Mouse (Mus musculus) heart, embryonic 13.5 days (tissue): ENCODE measurements around the gene Dmrta2. TPM values are rescaled to one million over a fixed set of nuclear protein-coding genes. Genes with fewer than 3 reads are reported as not detected.

Experiments used
- ATAC-seq: fragments of 200-750 bp; cut with Nextera tagmentation; 2 replicates; pipeline ENCODE4 v1.8.0; 2017; ENCODE audit warnings: moderate TSS enrichment; ENCODE audit not compliant: insufficient number of reproducible peaks, low FRiP score, low TSS enrichment; ENCODE audit errors: extremely low read depth
- H3K27ac ChIP-seq: fragments of 300-500 bp; sonication (generic); replicated peaks from 2 replicates; pipeline ENCODE4 v1.5.1; 2015; ENCODE audit warnings: moderate library complexity, mild to moderate bottlenecking, inconsistent platforms
- H3K27me3 ChIP-seq: fragments of 300-500 bp; sonication (generic); replicated peaks from 2 replicates; pipeline ENCODE4 v1.6.1; 2015; ENCODE audit warnings: mild to moderate bottlenecking, inconsistent platforms
- H3K36me3 ChIP-seq: fragments of 300-500 bp; sonication (generic); 2 replicates; pipeline ENCODE4 v1.6.1; 2015; ENCODE audit warnings: mild to moderate bottlenecking, inconsistent platforms
- H3K4me1 ChIP-seq: fragments of 300-500 bp; sonication (generic); 2 replicates; pipeline ENCODE4 v1.6.1; 2015; ENCODE audit warnings: inconsistent platforms
- H3K4me2 ChIP-seq: fragments of 300-500 bp; sonication (generic); 2 replicates; pipeline ENCODE4 v1.6.1; 2015; ENCODE audit warnings: inconsistent platforms, mild to moderate bottlenecking, moderate library complexity
- H3K4me3 ChIP-seq: fragments of 300-500 bp; sonication (generic); 2 replicates; pipeline ENCODE4 v1.5.1; 2015; ENCODE audit warnings: moderate library complexity, mild to moderate bottlenecking, inconsistent platforms
- H3K9ac ChIP-seq: fragments of 300-500 bp; sonication (generic); 2 replicates; pipeline ENCODE4 v1.6.1; 2015; ENCODE audit warnings: inconsistent platforms, mild to moderate bottlenecking, moderate library complexity
- H3K9me3 ChIP-seq: fragments of 300-500 bp; sonication (generic); 2 replicates; pipeline ENCODE4 v1.6.1; 2016; ENCODE audit warnings: inconsistent platforms
- WGBS: fragments of 180-500 bp; shearing (Covaris S2); methylation state at CpG from one replicate; pipeline ENCODE4 v1.1.7; 2015; ENCODE audit warnings: mixed read lengths; 5-methylcytosine and 5-hydroxymethylcytosine counted together
- polyA plus RNA-seq: library from polyadenylated mRNA; unstranded; fragments of >200 nt; fragmentation: Nextera tagmentation; extraction: Ambion mirVana; gene quantifications from 2 replicates; pipeline ENCODE4 v1.2.1, GENCODE M21; 2015

Dmrta2 gene
- polyA plus RNA-seq, 1 experiment from 2014 or later, result not detected

DNA sequence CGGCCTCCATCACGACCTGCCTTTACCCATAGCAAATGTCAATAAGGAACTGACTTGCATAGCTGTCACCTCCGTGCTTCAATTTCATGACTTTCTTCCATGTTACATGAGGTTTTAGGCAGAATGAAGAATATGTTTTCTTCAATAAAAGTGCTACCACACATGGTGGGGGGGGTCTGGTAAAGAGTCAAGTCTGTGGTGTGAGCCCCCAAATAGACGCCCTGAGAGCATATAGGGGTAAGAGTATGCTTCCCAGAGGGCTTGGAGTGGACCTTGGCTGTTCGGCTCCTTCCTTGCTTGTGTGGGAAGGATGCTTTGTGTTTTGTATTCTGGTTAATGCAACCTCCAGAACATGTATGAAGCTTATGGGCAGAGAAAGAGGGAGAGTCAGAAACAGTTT is 8.3 kb upstream of the Dmrta2 start:
- WGBS, result 80% methylated on average over 5 of the region's 5 CpGs
- H3K9ac ChIP-seq, result no peak overlapping the region
- ATAC-seq, result no peak

DNA sequence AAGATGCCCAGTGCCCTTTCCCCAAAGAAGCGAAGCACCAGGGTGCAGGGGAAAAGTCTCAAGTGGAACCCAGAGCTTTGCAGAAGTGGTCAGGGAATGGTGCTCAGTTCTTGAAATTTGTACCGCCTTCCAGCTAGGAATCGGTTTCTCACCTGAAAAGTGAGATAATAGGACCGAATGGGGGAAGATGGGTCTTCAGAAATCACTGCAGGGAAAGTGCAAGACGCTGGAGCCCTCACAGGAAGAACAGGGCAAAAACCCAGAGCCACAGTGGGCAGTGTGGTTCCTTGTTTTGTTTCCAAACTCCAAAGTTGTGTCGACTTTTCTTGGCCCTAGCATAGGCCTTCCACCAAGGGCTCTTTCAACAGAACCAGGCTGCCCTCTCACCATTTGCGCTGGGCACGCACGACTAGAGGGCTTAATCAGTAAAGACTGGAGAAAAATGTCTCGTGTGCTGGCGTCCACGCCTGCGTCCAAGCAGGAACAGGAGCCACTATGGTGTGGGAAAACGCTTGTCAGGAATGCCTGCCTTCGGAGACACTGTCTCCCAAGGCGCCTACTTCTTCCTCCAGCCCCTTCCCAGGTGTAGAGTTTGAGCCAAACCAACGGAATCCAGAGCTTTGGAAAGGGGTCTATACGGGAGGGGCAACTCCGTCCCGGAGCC is 3.7 kb upstream of the Dmrta2 start:
- H3K27me3 ChIP-seq, result peaks cover 99% of the 10 kb centered on the region
- no peak overlapping the region for H3K9ac ChIP-seq
- peaks cover 24% of the 10 kb centered on the region for H3K4me1 ChIP-seq
- H3K9me3 ChIP-seq, result peaks cover 3% of the 10 kb centered on the region; the same call in 1 of the 2 replicates
- no peak overlapping the region for H3K27ac ChIP-seq
- H3K4me2 ChIP-seq, result peak overlapping the region; percentile 48; the same call in 1 of the 2 replicates
- 3% methylated on average over 20 of the region's 20 CpGs for WGBS
- ATAC-seq, result no peak
- peak overlapping the region; percentile 32; the same call in 1 of the 2 replicates for H3K4me3 ChIP-seq
- H3K36me3 ChIP-seq, result no peaks in the 10 kb centered on the region

More for the DNA sequence above, 8.3 kb upstream of the Dmrta2 start:
- H3K9me3 ChIP-seq, result no peaks in the 10 kb centered on the region
- 0 out of 2 replicates have a peak, but pooled peaks cover 3% of the 10 kb centered on the region for H3K4me1 ChIP-seq
- no peak overlapping the region for H3K4me2 ChIP-seq
- H3K27me3 ChIP-seq, result peaks cover 54% of the 10 kb centered on the region
- no peak overlapping the region for H3K27ac ChIP-seq
- no peak overlapping the region for H3K4me3 ChIP-seq
- H3K36me3 ChIP-seq, result no peaks in the 10 kb centered on the region

DNA sequence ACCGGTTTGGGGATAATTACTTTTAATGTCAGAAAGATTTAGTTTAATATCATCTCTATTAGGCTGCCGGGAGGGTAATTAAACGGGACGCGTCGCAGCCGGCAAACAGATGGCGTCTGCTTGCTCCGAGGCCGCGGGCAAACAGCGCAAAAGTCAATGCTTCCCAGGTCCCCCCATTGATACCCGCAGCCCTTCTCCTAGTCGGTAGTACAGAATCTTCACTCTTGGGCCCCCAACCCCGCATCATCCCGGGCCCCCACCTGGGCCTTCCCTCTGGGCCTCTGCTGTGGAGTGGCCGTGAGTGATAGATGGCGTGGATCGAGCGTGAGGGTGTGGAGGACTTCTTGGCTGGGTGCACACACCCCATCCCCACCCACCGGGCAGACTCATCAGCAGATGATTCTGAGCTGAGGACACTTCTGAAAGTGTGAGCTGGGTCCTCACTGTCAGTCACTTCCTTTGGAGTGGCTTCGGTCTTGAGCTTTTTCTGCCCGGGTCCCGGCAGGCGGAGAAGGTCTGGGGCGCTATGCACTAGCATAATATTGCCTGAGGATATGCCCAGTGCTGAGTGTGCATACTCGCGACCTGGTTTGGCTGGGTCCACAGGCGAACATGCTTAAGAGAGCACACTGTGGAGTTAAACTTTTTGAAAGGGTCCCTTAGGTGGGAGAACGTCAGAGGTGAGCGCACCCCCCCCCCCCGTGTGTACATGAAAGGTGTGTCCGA is 3.0 kb upstream of the Dmrta2 start:
- H3K9ac ChIP-seq, result no peak overlapping the region
- H3K4me3 ChIP-seq, result peak overlapping the region; percentile 32
- no peak for ATAC-seq
- peaks cover 3% of the 10 kb centered on the region; the same call in 1 of the 2 replicates for H3K9me3 ChIP-seq
- H3K36me3 ChIP-seq, result no peaks in the 10 kb centered on the region
- H3K27me3 ChIP-seq, result peaks cover 99% of the 10 kb centered on the region
- H3K4me2 ChIP-seq, result peak overlapping the region; percentile 48
- no peak overlapping the region for H3K27ac ChIP-seq
- 2% methylated on average over 33 of the region's 33 CpGs for WGBS
- H3K4me1 ChIP-seq, result peaks cover 26% of the 10 kb centered on the region

DNA sequence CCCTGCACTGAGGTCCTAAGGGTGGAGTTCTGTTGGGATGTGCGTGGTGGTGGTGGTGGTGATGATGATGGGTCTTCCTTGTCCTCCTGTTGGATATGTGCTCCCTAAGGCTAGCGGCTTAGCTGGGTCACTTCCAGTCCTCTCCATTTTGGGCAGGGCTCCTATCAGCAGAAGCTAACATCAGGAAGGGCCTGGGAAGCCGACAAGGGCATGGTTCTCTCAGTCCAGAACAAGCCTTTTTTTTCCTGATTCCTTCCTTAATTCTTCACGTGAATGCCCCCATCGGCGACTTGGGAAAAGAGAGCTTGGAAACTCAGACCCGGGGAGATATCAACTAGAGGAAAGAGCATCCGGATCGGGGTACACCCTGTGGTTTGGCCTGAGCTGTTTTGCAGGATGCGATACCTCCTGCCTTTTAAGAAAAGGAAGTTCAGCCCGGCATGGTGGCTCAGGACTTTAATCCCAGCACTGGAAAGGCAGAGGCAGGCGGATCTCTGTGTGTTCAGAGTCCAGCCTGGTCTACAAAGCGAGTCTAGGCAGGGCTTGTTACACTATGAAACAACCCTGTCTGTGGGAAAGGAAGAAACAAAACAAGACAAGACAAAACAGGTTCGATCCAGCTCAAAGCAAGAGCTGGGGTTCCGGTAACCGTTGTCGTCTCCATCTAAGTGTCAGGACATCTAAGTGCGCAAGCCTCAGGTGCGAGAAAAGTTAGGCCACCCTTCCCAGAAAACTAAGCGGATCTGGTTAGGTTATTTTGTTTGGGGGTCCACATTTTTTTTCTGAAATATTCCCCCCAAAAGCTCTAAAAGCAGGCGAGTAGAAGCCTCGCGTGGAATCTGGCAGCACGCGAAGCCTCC is 2.2 kb upstream of the Dmrta2 start:
- 6% methylated on average over 25 of the region's 25 CpGs for WGBS
- Histone ChIP-seq H3K9ac (no peak overlapping the region), H3K4me3 (peak overlapping the region; percentile 32; the same call in 1 of the 2 replicates), H3K4me2 (no peak overlapping the region), H3K27ac (no peak overlapping the region), H3K27me3 (peaks cover 99% of the 10 kb centered on the region), H3K9me3 (peaks cover 3% of the 10 kb centered on the region; the same call in 1 of the 2 replicates), H3K36me3 (no peaks in the 10 kb centered on the region), H3K4me1 (peaks cover 30% of the 10 kb centered on the region)
- no peak for ATAC-seq

DNA sequence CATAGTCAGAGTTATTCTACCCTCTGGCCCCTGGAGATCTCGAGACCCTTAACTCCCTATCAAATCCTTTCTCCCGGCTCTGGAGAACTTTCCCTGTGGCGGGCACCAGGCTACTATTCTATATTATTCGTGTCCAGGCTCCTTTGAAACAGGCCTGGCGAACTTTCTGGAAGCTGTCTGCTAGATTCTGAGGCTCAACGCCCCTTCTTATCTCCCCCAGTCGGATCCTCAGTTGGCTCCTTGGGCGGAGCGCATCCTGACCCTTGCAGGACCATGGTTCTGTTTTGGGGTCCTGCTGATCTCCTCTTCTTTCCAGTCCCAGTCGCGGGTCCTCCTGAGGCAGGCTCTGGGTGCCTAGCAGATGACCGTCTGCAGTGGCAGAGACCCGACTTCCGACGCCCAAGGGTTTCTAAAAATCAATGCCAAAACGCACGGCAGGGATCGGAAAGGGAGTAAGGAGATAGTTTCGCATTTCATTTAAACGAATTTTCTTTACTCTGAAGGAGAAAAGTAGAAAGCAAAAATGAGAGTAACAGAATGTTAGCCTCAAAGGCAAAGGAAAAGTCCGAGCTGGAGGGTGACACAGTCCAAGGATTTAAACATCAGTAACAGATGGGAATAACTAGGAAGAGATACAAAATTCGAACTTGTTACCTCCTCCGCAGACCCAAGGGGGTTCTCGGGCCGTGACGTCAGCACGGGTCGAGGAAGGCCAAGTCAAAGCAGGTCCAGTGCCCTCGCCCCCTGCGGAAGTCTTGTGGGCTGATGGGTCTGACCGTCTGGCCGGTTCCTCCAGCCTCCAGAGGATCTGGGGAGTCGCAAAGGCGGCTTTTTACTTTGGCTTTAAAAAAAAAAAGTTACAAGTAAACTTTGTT is 1.3 kb upstream of the Dmrta2 start:
- Histone ChIP-seq H3K9me3 (peaks cover 3% of the 10 kb centered on the region; the same call in 1 of the 2 replicates), H3K4me3 (peak overlapping the region; percentile 56; the same call in 1 of the 2 replicates), H3K36me3 (no peaks in the 10 kb centered on the region), H3K27me3 (peaks cover 99% of the 10 kb centered on the region), H3K4me1 (peaks cover 31% of the 10 kb centered on the region), H3K27ac (no peak overlapping the region), H3K4me2 (0 out of 2 replicates have a peak overlapping the region, but pooled peaks have one; percentile 74), H3K9ac (no peak overlapping the region)
- no peak for ATAC-seq
- 2% methylated on average over 34 of the region's 34 CpGs for WGBS

DNA sequence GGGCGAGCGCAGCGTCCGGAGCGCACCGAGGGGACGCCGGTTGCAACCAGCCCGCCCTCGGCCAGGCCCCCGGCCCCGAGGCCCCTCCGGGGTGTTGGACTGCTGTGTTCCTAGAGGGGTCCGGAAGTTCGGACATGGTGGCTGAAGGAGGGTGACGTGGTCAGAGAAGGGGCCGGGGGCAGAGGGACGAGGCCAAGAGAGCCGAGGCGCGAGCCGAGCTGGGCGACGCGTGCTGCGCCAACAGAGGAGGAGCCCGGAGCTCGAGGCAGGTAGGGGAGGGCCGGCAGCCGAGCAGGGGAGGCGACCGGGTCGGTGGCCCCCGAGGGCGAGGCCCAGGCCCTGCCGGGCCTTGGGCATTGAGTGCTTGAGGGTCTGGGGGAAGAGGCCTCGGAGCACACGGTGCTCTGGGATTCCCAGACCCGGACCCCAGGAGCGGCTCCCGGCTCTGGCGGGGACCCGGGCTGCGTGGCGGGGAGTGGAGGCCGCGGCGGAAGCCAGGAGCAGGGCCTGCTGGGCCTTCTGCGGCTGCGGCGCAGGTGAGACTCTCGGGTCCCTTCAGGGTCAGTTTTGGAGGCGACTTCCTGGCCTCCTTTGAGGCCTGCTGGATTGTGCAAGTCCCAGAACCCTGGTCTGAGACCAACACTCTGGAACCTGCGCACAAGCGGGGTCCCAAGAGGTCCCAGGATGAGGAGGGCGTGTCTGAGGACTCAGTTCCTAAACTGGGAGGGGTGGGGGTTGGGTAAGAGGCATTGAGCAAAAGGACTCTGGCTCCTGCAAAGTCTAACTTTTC is 410 bp downstream of the Dmrta2 start:
- Histone ChIP-seq H3K27ac (no peak overlapping the region), H3K9me3 (peaks cover 3% of the 10 kb centered on the region; the same call in 1 of the 2 replicates), H3K4me1 (peaks cover 45% of the 10 kb centered on the region), H3K4me3 (peak overlapping the region; percentile 56), H3K9ac (peak overlapping the region; percentile 58), H3K27me3 (peaks cover 99% of the 10 kb centered on the region), H3K4me2 (peak overlapping the region; percentile 74), H3K36me3 (no peaks in the 10 kb centered on the region)
- WGBS, result under 1% methylated on average over 56 of the region's 56 CpGs
- ATAC-seq, result no peak

DNA sequence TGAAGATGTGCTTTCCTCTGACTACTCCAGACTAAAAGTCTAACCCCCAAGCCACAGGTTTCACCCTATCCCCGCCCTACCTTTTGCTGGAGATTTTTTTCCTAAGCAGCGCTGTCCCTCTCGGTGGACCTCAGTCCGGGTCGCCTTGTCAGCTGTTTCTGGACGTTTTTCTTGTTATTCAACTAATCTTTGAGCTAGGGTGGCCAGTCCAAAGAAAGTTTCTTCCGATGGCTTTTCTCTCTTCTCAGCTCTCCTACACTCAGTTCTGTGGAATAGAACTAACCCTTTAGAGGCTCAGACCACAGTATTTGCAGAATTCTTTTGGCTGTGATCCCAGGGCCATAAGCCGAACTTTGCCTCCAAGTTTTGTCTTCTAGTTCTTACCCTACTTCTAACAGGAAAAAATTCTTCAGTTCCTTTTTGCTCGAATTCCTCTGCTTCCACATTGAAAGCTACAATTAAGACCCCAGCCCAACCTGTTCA is 1.0 kb downstream of the Dmrta2 start:
- ATAC-seq, result no peak
- H3K4me1 ChIP-seq, result peaks cover 52% of the 10 kb centered on the region
- peak overlapping the region; percentile 74; the same call in 1 of the 2 replicates for H3K4me2 ChIP-seq

DNA sequence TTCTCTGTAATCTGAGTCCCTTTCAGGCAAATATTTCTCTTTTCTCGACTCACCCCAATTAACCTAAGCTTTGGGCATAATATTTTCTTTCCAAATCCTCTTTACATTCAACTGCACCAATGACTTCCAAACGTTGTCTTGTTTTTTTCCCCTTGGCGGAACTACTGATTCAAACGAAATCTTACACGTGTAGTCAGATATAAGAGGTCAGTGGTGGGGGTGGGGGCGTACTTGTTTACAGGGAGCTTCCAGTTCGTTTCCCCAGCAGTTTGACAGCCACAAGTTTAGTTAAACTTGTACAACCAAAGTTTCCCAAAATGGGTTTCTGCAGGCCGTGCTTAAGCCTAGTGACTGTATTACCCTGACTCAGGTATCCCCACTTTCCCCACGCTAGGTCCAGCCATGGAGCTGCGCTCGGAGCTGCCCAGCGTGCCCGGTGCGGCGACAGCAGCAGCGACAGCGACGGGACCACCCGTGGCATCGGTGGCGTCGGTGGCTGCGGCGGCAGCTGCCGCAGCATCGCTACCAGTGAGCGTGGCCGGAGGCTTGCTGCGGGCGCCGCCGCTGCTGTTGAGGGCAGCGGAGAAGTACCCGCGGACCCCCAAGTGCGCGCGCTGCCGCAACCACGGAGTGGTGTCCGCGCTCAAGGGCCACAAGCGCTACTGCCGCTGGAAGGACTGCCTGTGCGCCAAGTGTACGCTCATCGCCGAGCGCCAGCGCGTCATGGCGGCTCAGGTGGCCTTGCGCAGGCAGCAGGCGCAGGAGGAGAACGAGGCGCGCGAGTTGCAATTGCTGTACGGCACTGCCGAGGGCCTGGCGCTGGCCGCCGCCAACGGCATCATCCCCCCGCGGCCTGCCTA is 1.8 kb downstream of the Dmrta2 start:
- no peak for ATAC-seq
- H3K36me3 ChIP-seq, result no peaks in the 10 kb centered on the region
- peaks cover 3% of the 10 kb centered on the region; the same call in 1 of the 2 replicates for H3K9me3 ChIP-seq
- peak overlapping the region; percentile 53 for H3K4me2 ChIP-seq
- H3K4me1 ChIP-seq, result peaks cover 54% of the 10 kb centered on the region
- H3K27me3 ChIP-seq, result peaks cover 99% of the 10 kb centered on the region
- no peak overlapping the region for H3K9ac ChIP-seq
- peak overlapping the region; percentile 41 for H3K4me3 ChIP-seq
- 2% methylated on average over 66 of the region's 66 CpGs for WGBS
- H3K27ac ChIP-seq, result no peak overlapping the region

More for the DNA sequence above, 1.0 kb downstream of the Dmrta2 start:
- H3K27me3 ChIP-seq, result peaks cover 99% of the 10 kb centered on the region
- 6% methylated on average over 9 of the region's 9 CpGs for WGBS
- no peak overlapping the region for H3K9ac ChIP-seq
- no peaks in the 10 kb centered on the region for H3K36me3 ChIP-seq
- H3K9me3 ChIP-seq, result peaks cover 3% of the 10 kb centered on the region; the same call in 1 of the 2 replicates
- no peak overlapping the region for H3K27ac ChIP-seq
- peak overlapping the region; percentile 56 for H3K4me3 ChIP-seq
